9 mouse cellular contexts compared by ENCODE assay signal in genomic region chr4:40936175-40936839, GRCm38 (mm10). TPM values are rescaled to one million over a fixed set of nuclear protein-coding genes. Genes with fewer than 3 reads are reported as not detected.
A peak's percentile ranks its signal among the peaks of the same experiment; 100 is the strongest.
DNase-seq lines count a peak whose midpoint lies in the region; ATAC-seq and TF ChIP-seq lines count a peak whose summit lies in the region.
"Had no signal": no experiment of that assay in that cellular context is flagged by ENCODE, and none has a peak within 500 bp of the region (broad histone marks: within the 10 kb centered on the region; RNA-seq: fewer than 3 reads in every experiment).

No protein-coding gene starts in this region.

- no peaks in the 10 kb centered on the region for H3K27me3 ChIP-seq in neural tube, embryonic 12.5 days (replicated peaks)
- H3K27me3 ChIP-seq in hindbrain, postnatal 0 days (ENCODE audit: insufficient read depth, low read length) = no peaks in the 10 kb centered on the region
- no peaks in the 10 kb centered on the region for H3K27me3 ChIP-seq in kidney, embryonic 14.5 days (ENCODE audit: control insufficient read depth, insufficient read depth, low read length)

- H3K9me3 ChIP-seq in neural tube, embryonic 12.5 days = no peaks in the 10 kb centered on the region
- H3K9me3 ChIP-seq in hindbrain, postnatal 0 days (ENCODE audit: low read length) = no peaks in the 10 kb centered on the region
- H3K9me3 ChIP-seq in kidney, embryonic 14.5 days (ENCODE audit: control insufficient read depth, low read length) = peaks cover 3% of the 10 kb centered on the region; the same call in 1 of the 2 replicates

- no peak overlapping the region for H3K27ac ChIP-seq in neural tube, embryonic 12.5 days
- peak overlapping the region; percentile 52; the same call in 1 of the 2 replicates for H3K27ac ChIP-seq in hindbrain, postnatal 0 days
- H3K27ac ChIP-seq in kidney, embryonic 14.5 days (ENCODE audit: low read depth, low read length) = no peak overlapping the region

- peak; percentile 52 for ATAC-seq in cerebellum, adult (ENCODE audit: insufficient number of reproducible peaks, low FRiP score, low TSS enrichment)
- ATAC-seq in neural tube, embryonic 12.5 days (ENCODE audit: low FRiP score, low read depth) = 0 out of 2 replicates have a peak, but pooled peaks have one; percentile 37
- ATAC-seq in hindbrain, postnatal 0 days = peak; percentile 97
- no peak for ATAC-seq in kidney, embryonic 14.5 days (ENCODE audit: low FRiP score, low TSS enrichment)

- no peaks in the 10 kb centered on the region for H3K4me1 ChIP-seq in neural tube, embryonic 12.5 days
- no peaks in the 10 kb centered on the region for H3K4me1 ChIP-seq in hindbrain, postnatal 0 days (ENCODE audit: insufficient read depth, low read length)
- no peaks in the 10 kb centered on the region for H3K4me1 ChIP-seq in kidney, embryonic 14.5 days (ENCODE audit: control insufficient read depth, insufficient read depth, low read length)

- DNase-seq in cerebellum, adult 11 months = no peak
- DNase-seq in neural tube, embryonic 10.5 days (ENCODE audit: extremely low spot score, low spot score) = no peak
- DNase-seq in hindbrain, postnatal 0 days (ENCODE audit: low spot score) = peak; percentile 87
- DNase-seq in lung, postnatal 25 days (ENCODE audit: low spot score) = peak; percentile 53
- no peak for DNase-seq in embryo, embryonic 9.5 days (ENCODE audit: extremely low spot score)

- no peak overlapping the region for H3K4me2 ChIP-seq in neural tube, embryonic 12.5 days (replicated peaks)
- no peak overlapping the region for H3K4me2 ChIP-seq in hindbrain, postnatal 0 days (ENCODE audit: low read depth, low read length)
- H3K4me2 ChIP-seq in kidney, embryonic 14.5 days (replicated peaks; ENCODE audit: low read depth, low read length) = no peak overlapping the region

- H3K4me3 ChIP-seq in neural tube, embryonic 12.5 days = no peak overlapping the region
- no peak overlapping the region for H3K4me3 ChIP-seq in hindbrain, postnatal 0 days (ENCODE audit: low read length)
- H3K4me3 ChIP-seq in kidney, embryonic 14.5 days (ENCODE audit: low read length) = no peak overlapping the region

- WGBS in neural tube, embryonic 12.5 days = 82% methylated on average over 9 of the region's 9 CpGs
- WGBS in hindbrain, postnatal 0 days = 55% methylated on average over 9 of the region's 9 CpGs
- 94% methylated on average over 9 of the region's 9 CpGs for WGBS in kidney, embryonic 14.5 days

- H3K9ac ChIP-seq in neural tube, embryonic 12.5 days = no peak overlapping the region
- H3K9ac ChIP-seq in hindbrain, postnatal 0 days (replicated peaks; ENCODE audit: low read length) = no peak overlapping the region
- no peak overlapping the region for H3K9ac ChIP-seq in kidney, embryonic 14.5 days (ENCODE audit: low read depth, low read length)

- TF ChIP-seq CTCF in hindbrain, postnatal 0 days (IDR thresholded peaks at IDR 0.05; ENCODE audit: low read depth) = no peak

- peaks cover 85% of the 10 kb centered on the region for H3K36me3 ChIP-seq in neural tube, embryonic 12.5 days
- H3K36me3 ChIP-seq in hindbrain, postnatal 0 days (ENCODE audit: insufficient read depth, low read length) = peaks cover 30% of the 10 kb centered on the region
- peaks cover 89% of the 10 kb centered on the region for H3K36me3 ChIP-seq in kidney, embryonic 14.5 days (ENCODE audit: control insufficient read depth, insufficient read depth, low read length)

RNA-seq across cellular contexts. Expression of gene Bag1, which starts 11.8 kb away (rescaled TPM):
- 238 and 242 TPM in 2 replicates for polyA plus RNA-seq in neural tube, embryonic 12.5 days (2016; fragmentation: Nextera tagmentation; extraction: Ambion mirVana)
- 57.1 and 78.9 TPM in 2 replicates for total RNA-seq in hindbrain, postnatal 0 days (2014; rRNA removed)
- polyA plus RNA-seq in hindbrain, postnatal 0 days (2015; fragmentation: Nextera tagmentation; extraction: Ambion mirVana) = 183 and 195 TPM in 2 replicates
- polyA plus RNA-seq in kidney, embryonic 14.5 days (2014; fragmentation: Nextera tagmentation; extraction: Ambion mirVana) = 235 and 248 TPM in 2 replicates

RNA-seq across cellular contexts. Expression of gene Chmp5, which starts 11.9 kb away (rescaled TPM):
- polyA plus RNA-seq in neural tube, embryonic 12.5 days (2016; fragmentation: Nextera tagmentation; extraction: Ambion mirVana) = 154 and 155 TPM in 2 replicates
- 34.4 and 37.0 TPM in 2 replicates for total RNA-seq in hindbrain, postnatal 0 days (2014; rRNA removed)
- polyA plus RNA-seq in hindbrain, postnatal 0 days (2015; fragmentation: Nextera tagmentation; extraction: Ambion mirVana) = 131 and 137 TPM in 2 replicates
- 113 and 137 TPM in 2 replicates for polyA plus RNA-seq in kidney, embryonic 14.5 days (2014; fragmentation: Nextera tagmentation; extraction: Ambion mirVana)

RNA-seq across cellular contexts. Expression of gene Spink4, which starts 16.5 kb away (rescaled TPM):
- not detected in 2 replicates for polyA plus RNA-seq in neural tube, embryonic 12.5 days (2016; fragmentation: Nextera tagmentation; extraction: Ambion mirVana)
- not detected in 2 replicates for total RNA-seq in hindbrain, postnatal 0 days (2014; rRNA removed)
- polyA plus RNA-seq in hindbrain, postnatal 0 days (2015; fragmentation: Nextera tagmentation; extraction: Ambion mirVana) = not detected in 2 replicates
- not detected in 2 replicates for polyA plus RNA-seq in kidney, embryonic 14.5 days (2014; fragmentation: Nextera tagmentation; extraction: Ambion mirVana)
- total RNA-seq: neutrophil, adult 5-6 weeks had no signal

RNA-seq across cellular contexts. Expression of gene Nfx1, which starts 34.4 kb away (rescaled TPM):
- polyA plus RNA-seq in neural tube, embryonic 12.5 days (2016; fragmentation: Nextera tagmentation; extraction: Ambion mirVana) = 96.8 and 96.9 TPM in 2 replicates
- 51.9 and 58.6 TPM in 2 replicates for total RNA-seq in hindbrain, postnatal 0 days (2014; rRNA removed)
- 63.8 and 66.0 TPM in 2 replicates for polyA plus RNA-seq in hindbrain, postnatal 0 days (2015; fragmentation: Nextera tagmentation; extraction: Ambion mirVana)
- polyA plus RNA-seq in kidney, embryonic 14.5 days (2014; fragmentation: Nextera tagmentation; extraction: Ambion mirVana) = 58.6 and 103 TPM in 2 replicates

Comparison
In these comparisons a context has a peak if more than half of its experiments do, and no peak if none do; other contexts are left out.
1. DNase-seq: peak in hindbrain, postnatal 0 days (single experiment) and lung, postnatal 25 days (single experiment); none in cerebellum, adult 11 months (single experiment), neural tube, embryonic 10.5 days (single experiment) and embryo, embryonic 9.5 days (single experiment).